Mouse (Mus musculus): ENCODE results near the gene Pcolce. TPM values are rescaled to one million over a fixed set of nuclear protein-coding genes. Genes with fewer than 3 reads are reported as not detected.
A peak's percentile ranks its signal among the peaks of the same experiment; 100 is the strongest.

Pcolce gene
- polyA plus RNA-seq, 2 experiments, result 11.6 to 12.2 TPM

DNA sequence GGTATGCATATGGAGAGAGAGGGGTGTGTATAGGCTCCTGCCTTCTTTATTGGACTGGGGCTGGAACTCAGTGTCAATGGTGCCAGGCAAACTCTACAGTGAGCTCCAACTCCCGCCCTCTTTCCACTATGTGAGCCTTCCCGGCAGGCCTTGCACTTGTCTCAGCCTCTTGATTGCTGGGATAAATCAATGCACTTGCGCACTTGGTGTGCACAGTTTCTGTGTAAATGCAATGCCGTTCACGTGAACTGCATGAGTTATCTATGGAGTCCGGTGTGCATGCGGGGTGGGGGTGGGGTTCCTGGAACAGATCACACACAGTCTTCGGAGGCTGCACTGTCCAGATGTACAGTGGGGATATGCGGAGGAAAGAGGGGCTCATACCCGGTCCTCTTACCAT, 39.8 kb upstream of the Pcolce start:
- H3K4me3 ChIP-seq (ENCODE audit: insufficient read depth in 1 of 2, low read depth in 2 of 2, low read length in 2 of 2), result no peak overlapping the region
- TF ChIP-seq EP300 (IDR thresholded peaks at IDR 0.05; ENCODE audit: low read depth), result no peak
- TF ChIP-seq CTCF (IDR thresholded peaks at IDR 0.05; ENCODE audit: low read depth), result no peak
- no peak overlapping the region for H3K9ac ChIP-seq (replicated peaks)
- no peak overlapping the region for H3K27ac ChIP-seq
- ATAC-seq (ENCODE audit: insufficient read depth) (no peak), DNase-seq (ENCODE audit: low read depth in 3 of 3, low spot score in 3 of 3) (no peak)
- H3K4me1 ChIP-seq (replicated peaks; ENCODE audit: control insufficient read depth in 2 of 2, insufficient read depth in 2 of 2, low read length in 1 of 2), result peaks cover 0 to 11% of the 10 kb centered on the region in 2 experiments; a peak in 3 of 4 replicates
- H3K4me2 ChIP-seq (ENCODE audit: low read depth), result no peak overlapping the region
- 84% methylated on average over 10 of the region's 10 CpGs for WGBS (ENCODE audit: insufficient replicate concordance)
- peaks cover 59% of the 10 kb centered on the region for H3K36me3 ChIP-seq (replicated peaks; ENCODE audit: control insufficient read depth, insufficient read depth, low read depth)
- H3K9me3 ChIP-seq (ENCODE audit: control insufficient read depth, low read length), result no peaks in the 10 kb centered on the region
- H3K27me3 ChIP-seq (ENCODE audit: control insufficient read depth, insufficient read depth, low read length), result no peaks in the 10 kb centered on the region

DNA sequence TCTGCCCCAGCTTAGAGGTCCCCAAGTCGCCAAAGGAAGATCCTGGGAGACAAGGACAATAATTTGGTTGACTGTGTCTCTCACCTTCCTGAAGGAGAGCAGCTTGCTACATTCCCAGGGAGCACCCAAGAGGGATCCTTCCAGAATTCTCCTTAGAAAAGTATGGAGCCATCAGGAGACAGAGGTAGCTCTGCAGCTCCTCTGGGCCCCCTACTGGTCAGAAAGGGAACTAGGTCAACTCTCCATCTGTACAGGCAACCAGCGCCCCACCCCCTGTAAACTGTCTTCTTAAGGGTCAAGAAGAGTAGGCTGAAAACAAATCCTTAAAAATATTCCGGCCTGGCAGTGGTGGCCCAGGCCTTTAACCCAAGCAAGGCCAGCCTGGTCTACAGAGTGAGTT, 38.9 kb upstream of the Pcolce start:
- WGBS (ENCODE audit: insufficient replicate concordance), result 43% methylated on average over 3 of the region's 3 CpGs
- Histone ChIP-seq H3K4me2 (ENCODE audit: low read depth) (no peak overlapping the region), H3K27ac (no peak overlapping the region), H3K27me3 (ENCODE audit: control insufficient read depth, insufficient read depth, low read length) (no peaks in the 10 kb centered on the region), H3K4me1 (replicated peaks; ENCODE audit: control insufficient read depth in 2 of 2, insufficient read depth in 2 of 2, low read length in 1 of 2) (peaks cover 5 to 15% of the 10 kb centered on the region in 2 experiments; a peak in 3 of 4 replicates), H3K4me3 (ENCODE audit: insufficient read depth in 1 of 2, low read depth in 2 of 2, low read length in 2 of 2) (no peak overlapping the region), H3K9me3 (ENCODE audit: control insufficient read depth, low read length) (no peaks in the 10 kb centered on the region), H3K36me3 (replicated peaks; ENCODE audit: control insufficient read depth, insufficient read depth, low read depth) (peaks cover 52% of the 10 kb centered on the region), H3K9ac (replicated peaks) (no peak overlapping the region)
- peak; percentile 85 for TF ChIP-seq CTCF (IDR thresholded peaks at IDR 0.05; ENCODE audit: low read depth)
- no peak for TF ChIP-seq EP300 (IDR thresholded peaks at IDR 0.05; ENCODE audit: low read depth)
- ATAC-seq (ENCODE audit: insufficient read depth) (no peak), DNase-seq (ENCODE audit: low read depth in 3 of 3, low spot score in 3 of 3) (peak in 1 of 3 experiments; percentile 47)

- no peaks in the 10 kb centered on the region for H3K9me3 ChIP-seq (ENCODE audit: control insufficient read depth, low read length)
- no peak overlapping the region for H3K4me3 ChIP-seq (ENCODE audit: insufficient read depth in 1 of 2, low read depth in 2 of 2, low read length in 2 of 2)
- no peak overlapping the region for H3K27ac ChIP-seq
- ATAC-seq (ENCODE audit: insufficient read depth) (peak; percentile 19; the same call in 1 of the 2 replicates), DNase-seq (ENCODE audit: low read depth in 3 of 3, low spot score in 3 of 3) (no peak)
- no peak overlapping the region for H3K9ac ChIP-seq (replicated peaks)
- H3K4me2 ChIP-seq (ENCODE audit: low read depth), result no peak overlapping the region
- no peak for TF ChIP-seq CTCF (IDR thresholded peaks at IDR 0.05; ENCODE audit: low read depth)
- TF ChIP-seq EP300 (IDR thresholded peaks at IDR 0.05; ENCODE audit: low read depth), result no peak; the same call in 1 of the 2 replicates
- peaks cover 41% of the 10 kb centered on the region for H3K36me3 ChIP-seq (replicated peaks; ENCODE audit: control insufficient read depth, insufficient read depth, low read depth)
- WGBS (ENCODE audit: insufficient replicate concordance), result 19% methylated on average over 18 of the region's 18 CpGs
- peaks cover 8% of the 10 kb centered on the region for H3K27me3 ChIP-seq (ENCODE audit: control insufficient read depth, insufficient read depth, low read length)
- peaks cover 7 to 17% of the 10 kb centered on the region in 2 experiments; a peak in 3 of 4 replicates for H3K4me1 ChIP-seq (replicated peaks; ENCODE audit: control insufficient read depth in 2 of 2, insufficient read depth in 2 of 2, low read length in 1 of 2)
Measured at GRCm38 (mm10) chr5:137649669-137650571, 36.3 kb upstream of the Pcolce start.

DNA sequence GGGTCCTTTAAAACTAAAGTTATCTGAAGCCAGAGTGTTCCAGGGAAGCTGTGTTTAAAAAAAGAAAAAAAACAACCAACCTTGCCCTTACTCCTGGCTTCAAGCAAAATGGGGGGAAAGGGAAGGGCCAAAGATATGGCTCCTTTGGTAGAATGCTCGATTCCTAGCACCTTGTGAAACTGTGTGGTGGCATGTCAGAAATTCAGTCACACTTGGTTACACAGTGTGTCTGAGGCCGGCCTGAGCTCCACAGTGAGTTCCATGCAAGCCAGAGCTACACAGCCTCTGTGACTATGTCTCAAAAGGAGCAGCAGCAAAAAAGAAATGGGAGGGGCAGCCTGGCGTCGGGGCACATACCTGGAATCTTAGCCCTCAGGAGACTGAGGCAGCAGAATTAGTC, 35.7 kb upstream of the Pcolce start:
- Histone ChIP-seq H3K36me3 (replicated peaks; ENCODE audit: control insufficient read depth, insufficient read depth, low read depth) (peaks cover 35% of the 10 kb centered on the region), H3K27ac (no peak overlapping the region), H3K4me2 (ENCODE audit: low read depth) (no peak overlapping the region), H3K9me3 (ENCODE audit: control insufficient read depth, low read length) (no peaks in the 10 kb centered on the region), H3K9ac (replicated peaks) (no peak overlapping the region), H3K4me3 (ENCODE audit: insufficient read depth in 1 of 2, low read depth in 2 of 2, low read length in 2 of 2) (no peak overlapping the region), H3K4me1 (replicated peaks; ENCODE audit: control insufficient read depth in 2 of 2, insufficient read depth in 2 of 2, low read length in 1 of 2) (peaks cover 7 to 17% of the 10 kb centered on the region in 2 experiments; a peak in 3 of 4 replicates), H3K27me3 (ENCODE audit: control insufficient read depth, insufficient read depth, low read length) (peaks cover 13% of the 10 kb centered on the region)
- DNase-seq (ENCODE audit: low read depth in 3 of 3, low spot score in 3 of 3) (no peak), ATAC-seq (ENCODE audit: insufficient read depth) (no peak)
- 51% methylated on average over 4 of the region's 4 CpGs for WGBS (ENCODE audit: insufficient replicate concordance)
- no peak for TF ChIP-seq EP300 (IDR thresholded peaks at IDR 0.05; ENCODE audit: low read depth)
- TF ChIP-seq CTCF (IDR thresholded peaks at IDR 0.05; ENCODE audit: low read depth), result no peak

All from liver, embryonic 14.5 days (tissue).